Mouse (Mus musculus) spleen, adult 2 months (tissue): ENCODE measurements around the gene Dnttip1.

Source experiments
- CTCF ChIP-seq: fragments of 200-500 bp; IDR thresholded peaks from 2 replicates; pipeline ENCODE4 v1.5.1; 2011; ENCODE audit warnings: mild to moderate bottlenecking, inconsistent platforms; ENCODE audit not compliant: insufficient read depth, insufficient read length, insufficient replicate concordance; ENCODE audit errors: extremely low read depth
- POLR2A ChIP-seq: fragments of 200-500 bp; IDR thresholded peaks from 2 replicates; pipeline ENCODE4 v1.6.1; 2011; ENCODE audit warnings: low read depth, low read length, inconsistent platforms

GRCm38 (mm10) chr2:164785481-164786387, 40.0 kb downstream of the Dnttip1 start, which contains the start of gene Snx21:
- no peak for TF ChIP-seq POLR2A
- TF ChIP-seq CTCF = no peak
